Mouse (Mus musculus) mesoderm, embryonic 11.5 days (tissue): ENCODE data around the gene Ints14.
A peak's percentile ranks its signal among the peaks of the same experiment; 100 is the strongest.
"Not testable (repeated sequence)": the region's sequence is repeated elsewhere in the genome, so short reads cannot be mapped to it uniquely, and the experiment has no call there.

Experiments used
- DNase-seq: peaks from one replicate; pipeline ENCODE4 v3.0.0-alpha.2; 2012; ENCODE audit warnings: low read depth, low spot score

Gene Ints14

GRCm38 (mm10) chr9:65019146-65019545 is 58.4 kb downstream of the Ints14 start:
- DNase-seq: no peak

- no peak for DNase-seq
Observed at GRCm38 (mm10) chr9:65020128-65020527, 59.4 kb downstream of the Ints14 start.

- DNase-seq: peak; percentile 91
Observed at GRCm38 (mm10) chr9:65020991-65021886, 60.5 kb downstream of the Ints14 start, which contains the start of gene Hacd3. Gene Hacd3, minus strand, starts transcription at chr9:65021693.

- peak; percentile 16 for DNase-seq
Observed at GRCm38 (mm10) chr9:65021887-65022579, 61.3 kb downstream of the Ints14 start.

- no peak for DNase-seq
Observed at GRCm38 (mm10) chr9:65022580-65023135, 62.0 kb downstream of the Ints14 start.

GRCm38 (mm10) chr9:65023447-65023846 is 62.7 kb downstream of the Ints14 start:
- DNase-seq: no peak

GRCm38 (mm10) chr9:65027241-65027640 is 66.5 kb downstream of the Ints14 start:
- DNase-seq: peak; percentile 15

GRCm38 (mm10) chr9:65028313-65028712 is 67.6 kb downstream of the Ints14 start:
- DNase-seq: no peak

- not testable (repeated sequence) for DNase-seq
Observed at GRCm38 (mm10) chr9:65031355-65031754, 70.7 kb downstream of the Ints14 start.

- no peak for DNase-seq
Observed at GRCm38 (mm10) chr9:65031894-65032268, 71.2 kb downstream of the Ints14 start.

- DNase-seq: peak; percentile 94
Observed at GRCm38 (mm10) chr9:65032269-65033108, 71.8 kb downstream of the Ints14 start, which contains the start of gene Dpp8. Gene Dpp8, plus strand, starts transcription at chr9:65032414.

GRCm38 (mm10) chr9:65036456-65036855 is 75.8 kb downstream of the Ints14 start:
- DNase-seq: no peak
